Mouse (Mus musculus): Measurements from ENCODE around the gene Elmo2.

The Elmo2 gene
- long read RNA-seq, experiment 1, transcript Elmo2-203 (21 exons, 3,466 nt): major isoform, 7 of 11 reads
- long read RNA-seq, experiment 1, partial matches to known transcripts: 3 of 11 reads
- long read RNA-seq, experiment 1, other reads (novel, unspliced or antisense): 1 of 11 reads
- long read RNA-seq, experiment 2, transcript Elmo2-203 (21 exons, 3,466 nt): major isoform, 6 of 14 reads
- long read RNA-seq, experiment 2, partial matches to known transcripts: 5 of 14 reads
- long read RNA-seq, experiment 2, other reads (novel, unspliced or antisense): 3 of 14 reads

DNA sequence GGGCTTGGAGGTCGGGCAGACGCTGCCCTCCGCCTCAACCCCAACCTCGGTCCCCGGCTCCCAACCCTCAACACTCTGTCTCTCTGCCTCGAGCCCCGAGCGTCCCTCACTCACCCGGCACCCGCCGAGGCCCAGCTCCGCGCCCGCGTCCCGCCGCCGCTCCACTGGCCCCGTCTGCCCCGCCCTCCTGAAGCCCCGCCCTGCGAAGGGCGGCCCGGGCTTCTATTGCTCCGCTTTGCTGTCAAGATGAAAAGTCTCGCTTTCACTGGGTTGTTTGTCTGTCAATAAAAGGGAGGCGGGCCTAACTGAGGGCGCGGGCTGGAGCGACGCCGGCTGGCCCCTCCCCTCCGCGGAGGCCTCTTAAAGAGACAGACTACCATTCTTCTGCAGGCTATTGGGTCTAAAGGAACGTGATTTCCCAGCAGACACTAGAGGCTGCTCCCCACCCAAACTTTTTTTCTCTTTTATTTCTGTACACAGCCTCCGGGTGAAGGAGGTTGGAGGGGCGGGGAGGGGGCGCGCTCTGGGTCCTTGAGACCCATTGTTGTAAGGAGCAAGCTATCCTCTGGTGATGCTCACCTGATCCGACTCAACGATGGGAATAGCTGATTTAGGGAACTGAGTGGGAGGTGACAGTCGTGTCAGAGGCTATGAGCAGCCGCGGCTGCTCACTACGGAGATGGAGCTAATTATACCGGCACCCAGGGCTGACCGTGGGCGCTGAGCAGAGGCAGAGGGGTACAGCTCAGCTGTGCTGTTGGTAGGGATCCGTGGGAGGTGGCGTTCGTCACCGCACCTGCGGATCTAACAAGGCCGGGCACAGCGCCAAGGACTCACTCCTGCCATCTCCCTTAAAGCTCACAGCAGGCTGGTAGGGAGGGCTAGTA is at the start of gene Elmo2:
Gene Elmo2, minus strand, starts transcription at position 176 of the 887 bp plus-strand sequence.
- intact Hi-C loops (cut with DNase I): loop anchor here (5.0 kb wide), 1 partner anchor 39 kb away; the partner anchor contains the start of gene Slc35c2

- intact Hi-C loops (cut with DNase I): no loop called here
Observed at GRCm38 (mm10) chr2:165376001-165376400, 49.7 kb upstream of the Elmo2 start.

DNA sequence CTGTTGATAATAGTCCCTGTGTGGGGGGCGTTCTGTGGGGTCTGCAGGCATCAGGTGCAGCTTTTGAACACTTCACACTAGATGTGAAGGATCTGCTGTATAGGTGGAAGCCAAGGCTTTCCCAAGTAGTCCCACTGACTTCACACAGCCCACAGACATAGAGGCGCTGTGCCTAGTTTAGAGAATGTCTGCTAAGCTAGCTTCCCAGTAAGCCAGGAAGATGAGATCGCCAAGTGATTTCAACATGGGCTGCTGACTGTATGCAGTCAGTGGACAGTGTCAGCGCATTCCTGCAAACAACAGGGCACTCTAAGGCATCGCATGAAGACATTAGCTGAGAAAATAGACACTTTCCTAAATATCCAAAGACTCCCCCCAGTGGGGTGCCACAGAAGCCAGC is 49.2 kb upstream of the Elmo2 start:
- intact Hi-C loops (cut with DNase I): no loop called here

DNA sequence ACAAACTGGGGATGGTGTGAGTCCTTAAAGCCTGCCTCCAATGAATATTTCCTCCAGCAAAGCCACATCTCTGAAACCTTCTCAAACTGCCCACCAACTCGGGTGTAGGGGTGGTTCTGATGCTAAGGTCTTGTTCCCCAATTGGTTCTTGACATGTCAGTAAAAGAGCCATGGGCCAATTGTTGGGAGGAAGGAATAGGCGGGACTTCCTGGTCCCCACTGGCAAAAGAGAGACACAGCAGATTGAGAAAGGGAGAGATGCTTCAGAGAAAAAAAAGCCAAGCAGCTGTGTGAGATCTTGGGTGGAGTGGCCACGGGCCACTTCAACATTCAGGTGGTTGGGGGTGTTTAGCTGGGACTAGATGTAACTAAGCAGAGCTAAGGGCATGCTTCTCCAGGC is 44.8 kb upstream of the Elmo2 start:
- intact Hi-C loops (cut with DNase I): no loop called here

DNA sequence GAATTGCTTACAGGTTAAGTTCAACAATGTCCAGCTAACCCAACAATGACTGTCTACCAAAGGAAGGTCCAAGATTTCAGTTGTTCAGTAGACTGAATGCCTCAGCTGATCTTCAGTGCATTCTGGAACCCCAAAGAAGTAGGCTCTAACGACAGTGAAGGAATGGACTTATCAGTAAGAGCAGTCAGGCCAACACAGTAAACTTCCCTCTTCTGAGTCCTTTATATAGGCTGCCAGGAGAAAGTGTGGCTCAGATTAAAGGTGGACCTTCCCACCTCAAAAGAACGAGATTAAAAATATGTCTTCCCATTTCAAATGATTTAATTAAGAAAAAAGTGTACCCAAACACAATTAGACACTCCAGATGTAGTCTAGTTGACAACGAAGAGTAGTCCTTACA is 44.1 kb upstream of the Elmo2 start:
- intact Hi-C loops (cut with DNase I): no loop called here

GRCm38 (mm10) chr2:165368496-165368895 is 42.2 kb upstream of the Elmo2 start, which contains the start of gene Zfp663:
Gene Zfp663, minus strand, starts transcription at chr2:165368729.
- intact Hi-C loops (cut with DNase I): no loop called here

DNA sequence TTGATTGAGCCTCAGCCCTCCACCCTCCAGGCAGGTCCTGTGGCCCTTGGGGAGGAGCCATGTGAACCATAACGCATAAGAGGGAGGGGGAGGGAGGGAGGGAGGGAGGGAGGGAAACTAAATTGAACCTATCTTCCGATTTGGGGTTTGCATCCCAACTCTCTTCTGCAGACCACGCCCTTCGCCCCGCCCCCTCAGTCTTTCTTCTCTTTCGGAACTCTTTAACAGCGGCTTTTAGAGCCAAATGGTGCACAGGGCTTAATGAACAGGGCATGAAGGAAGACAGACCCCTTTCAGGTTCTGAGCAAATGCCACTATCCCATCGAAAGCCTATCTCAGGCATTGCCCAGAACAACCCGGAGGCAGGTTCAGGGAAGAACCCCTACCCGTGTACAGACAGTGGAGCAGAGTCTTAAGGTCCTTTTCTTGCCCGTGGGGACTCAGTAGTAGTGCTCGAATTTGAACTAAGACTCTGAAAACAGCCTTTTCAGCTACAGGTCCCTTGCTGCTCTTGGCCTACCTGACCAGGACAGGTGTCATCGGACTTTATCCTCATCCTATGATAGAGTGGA is 41.7 kb upstream of the Elmo2 start:
- intact Hi-C loops (cut with DNase I): no loop called here

GRCm38 (mm10) chr2:165367047-165367520 is 40.8 kb upstream of the Elmo2 start:
- intact Hi-C loops (cut with DNase I): no loop called here

- intact Hi-C loops (cut with DNase I): loop anchor here (5.0 kb wide), 1 partner anchor 123 kb away; no protein-coding TSS in a partner anchor
Observed at GRCm38 (mm10) chr2:165364334-165365091, 38.2 kb upstream of the Elmo2 start.

GRCm38 (mm10) chr2:165363282-165363681 is 37.0 kb upstream of the Elmo2 start:
- intact Hi-C loops (cut with DNase I): loop anchor here (5.0 kb wide), 1 partner anchor 124 kb away; no protein-coding TSS in a partner anchor

DNA sequence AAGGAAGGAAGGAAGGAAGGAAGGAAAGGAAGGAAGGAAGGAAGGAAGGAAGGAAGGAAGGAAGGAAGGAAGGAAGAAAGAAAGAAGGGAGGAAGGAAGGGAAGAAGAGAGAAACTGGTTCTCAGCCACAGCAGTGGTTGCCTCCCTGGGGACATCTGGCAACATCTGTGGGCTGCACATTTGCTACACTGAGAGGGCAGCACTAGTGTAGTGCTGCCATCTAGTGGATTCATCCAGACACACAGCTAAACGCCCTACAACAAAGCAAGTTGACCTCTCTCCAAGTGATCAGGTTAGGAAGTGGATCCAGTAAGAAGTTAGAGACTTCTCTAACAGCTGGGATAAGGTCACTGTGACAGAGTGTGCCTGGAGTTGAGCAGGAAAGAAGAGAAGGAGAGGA is 34.6 kb upstream of the Elmo2 start:
- intact Hi-C loops (cut with DNase I): loop anchor here (1.0 to 5.0 kb wide), 2 partner anchors 126 to 286 kb away; no protein-coding TSS in a partner anchor

DNA sequence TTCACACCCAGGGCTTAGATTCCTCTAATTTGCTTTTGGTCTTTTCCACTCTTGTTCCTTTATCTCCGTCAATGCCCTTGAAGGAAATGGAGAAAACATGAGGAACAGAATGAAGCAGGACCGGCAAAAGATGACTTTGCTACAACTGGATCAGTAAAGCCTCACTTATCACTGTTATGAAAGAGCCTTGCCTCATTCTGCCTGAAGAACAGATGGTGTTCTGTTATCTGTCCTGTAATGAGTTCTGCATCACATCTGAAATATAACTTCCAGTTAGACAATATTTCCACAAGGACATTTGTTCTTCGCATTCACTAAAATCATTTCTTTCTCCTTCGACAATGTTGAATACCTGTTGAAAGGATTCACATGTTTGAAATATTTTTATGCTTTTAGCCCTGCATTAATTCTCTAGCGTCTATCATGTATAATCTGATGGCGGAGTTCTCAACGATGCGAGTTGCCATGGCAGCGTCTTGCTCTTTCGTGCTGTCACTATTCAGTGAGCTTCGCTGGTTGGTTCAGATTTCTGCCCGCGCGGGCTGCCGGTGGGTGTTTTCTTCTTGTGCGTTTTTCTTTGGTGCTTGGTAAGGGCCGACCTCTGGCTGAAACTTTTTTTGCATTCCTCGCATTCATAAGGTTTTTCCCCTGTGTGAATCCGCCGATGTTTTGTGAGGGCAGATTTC is 25.7 kb upstream of the Elmo2 start:
- intact Hi-C loops (cut with DNase I): no loop called here

GRCm38 (mm10) chr2:165349466-165349865 is 23.2 kb upstream of the Elmo2 start:
- intact Hi-C loops (cut with DNase I): no loop called here

- intact Hi-C loops (cut with DNase I): no loop called here
Observed at GRCm38 (mm10) chr2:165346180-165346579, 19.9 kb upstream of the Elmo2 start.

DNA sequence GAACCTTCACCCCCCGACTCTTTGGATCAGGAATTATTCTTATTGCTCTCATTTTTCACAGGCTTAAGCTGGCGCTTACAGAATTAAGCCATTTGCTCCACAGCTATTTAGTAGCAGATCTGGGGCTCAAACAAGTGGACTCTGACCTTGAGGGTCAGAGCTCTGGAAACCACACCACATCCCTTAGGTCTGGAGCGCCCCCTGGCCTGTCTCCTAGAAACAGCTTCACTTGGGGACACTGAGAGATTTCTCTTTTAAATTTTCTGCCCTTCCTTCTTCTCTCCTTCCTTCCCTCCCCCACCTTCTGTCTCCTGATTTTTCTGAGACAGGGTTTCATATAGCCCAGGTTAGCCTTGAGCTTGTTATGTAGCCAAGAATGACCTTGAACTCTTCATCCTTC is 10.9 kb upstream of the Elmo2 start:
- intact Hi-C loops (cut with DNase I): loop anchor here (5.0 kb wide), 2 partner anchors 105 to 260 kb away; partner anchors contain the start of gene Cdh22

DNA sequence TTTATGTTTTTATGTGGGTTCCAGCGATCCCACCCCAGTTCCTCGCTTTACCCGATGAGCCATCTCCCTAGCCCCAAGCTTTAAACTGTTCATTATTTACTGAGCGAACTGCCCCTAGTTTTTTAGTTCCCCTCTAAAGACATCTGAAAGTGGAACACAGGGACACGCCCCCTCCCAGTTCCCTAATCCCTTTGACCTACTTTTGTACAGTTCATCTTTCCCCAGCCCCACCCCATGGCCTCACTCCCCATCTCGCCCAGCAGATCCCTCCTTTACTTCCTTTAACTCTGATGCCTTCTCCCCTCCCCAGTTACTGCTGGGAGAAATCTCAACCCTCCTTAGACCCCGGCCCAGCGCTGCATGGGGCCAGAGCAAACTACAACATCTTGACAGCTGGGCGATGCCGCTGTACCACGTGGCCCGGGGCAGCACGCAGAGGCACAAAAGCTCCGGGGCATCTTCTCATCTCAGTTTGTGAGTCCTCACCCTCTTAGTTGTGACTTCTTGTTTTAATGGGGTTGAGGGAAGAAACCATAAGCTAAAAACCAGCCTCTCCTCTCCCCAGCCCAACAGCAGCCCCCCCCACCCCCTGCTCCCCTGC is 6.4 kb upstream of the Elmo2 start:
- intact Hi-C loops (cut with DNase I): no loop called here

- intact Hi-C loops (cut with DNase I): loop anchor here (5.0 kb wide), 1 partner anchor 42 kb away; the partner anchor contains the start of gene Slc35c2
Observed at GRCm38 (mm10) chr2:165329703-165330102, 3.4 kb upstream of the Elmo2 start.

DNA sequence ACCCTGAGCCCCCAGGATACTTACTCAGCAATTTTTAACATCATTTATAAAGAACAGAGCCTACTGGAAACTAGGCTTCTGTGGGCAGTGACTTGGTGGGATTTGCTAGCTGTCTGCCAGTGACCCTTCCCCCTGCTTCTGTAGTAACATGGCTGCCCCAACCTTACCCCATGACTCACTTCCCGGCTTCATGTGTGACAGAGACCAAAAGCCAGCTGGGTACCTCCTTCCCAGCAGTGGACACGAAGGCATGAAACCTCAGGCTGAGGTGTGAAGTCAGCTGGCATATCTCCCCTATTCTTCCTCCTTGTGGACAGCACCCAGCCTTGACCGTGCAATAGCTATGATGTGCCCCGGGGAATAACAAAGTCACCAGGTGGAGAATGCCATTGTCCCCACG is 2.5 kb upstream of the Elmo2 start:
- intact Hi-C loops (cut with DNase I): loop anchor here (5.0 kb wide), 1 partner anchor 41 kb away; the partner anchor contains the start of gene Slc35c2

GRCm38 (mm10) chr2:165327386-165327785 is 1.1 kb upstream of the Elmo2 start:
- intact Hi-C loops (cut with DNase I): loop anchor here (5.0 kb wide), 1 partner anchor 40 kb away; the partner anchor contains the start of gene Slc35c2

Data from adrenal gland (tissue).